ENCODE assay signal across 8 mouse cellular contexts in genomic region chr14:120388818-120389691, GRCm38 (mm10).
DNase-seq lines count a peak whose midpoint lies in the region; ATAC-seq lines count a peak whose summit lies in the region.

No protein-coding gene starts in this region.

- H3K4me2 ChIP-seq in midbrain, embryonic 16.5 days (ENCODE audit: low read length): peak overlapping the region; percentile 74

- peak; percentile 35 for ATAC-seq in frontal cortex, adult (ENCODE audit: low TSS enrichment)
- ATAC-seq in midbrain, embryonic 16.5 days: peak; percentile 77
- ATAC-seq in CD4-positive, CD25-positive, alpha-beta regulatory T cell, adult 4 months: no peak

- peaks cover 16% of the 10 kb centered on the region for H3K36me3 ChIP-seq in forebrain, embryonic 10.5 days (replicated peaks)
- peaks cover 3% of the 10 kb centered on the region; the same call in 1 of the 2 replicates for H3K36me3 ChIP-seq in midbrain, embryonic 16.5 days (ENCODE audit: control insufficient read depth, insufficient read depth, low read length)

- no peak for DNase-seq in frontal cortex, postnatal 10 days (ENCODE audit: low spot score in 2 of 2)
- DNase-seq in adrenal gland, postnatal 14 days: peak; percentile 48
- DNase-seq in forebrain, embryonic 10.5 days (ENCODE audit: extremely low spot score, low spot score): peak; percentile 33
- peak; percentile 57 to 68 for DNase-seq in kidney, postnatal 25 days
- no peak for DNase-seq in thymus, postnatal 10 days (ENCODE audit: low spot score in 2 of 2)

- H3K9me3 ChIP-seq in forebrain, embryonic 10.5 days: peaks cover 6% of the 10 kb centered on the region
- no peaks in the 10 kb centered on the region; the same call in 1 of the 2 replicates for H3K9me3 ChIP-seq in midbrain, embryonic 16.5 days (replicated peaks; ENCODE audit: control insufficient read depth, low read length, poor library complexity, severe bottlenecking)

- peak overlapping the region; percentile 84 for H3K9ac ChIP-seq in midbrain, embryonic 16.5 days (ENCODE audit: low read depth, low read length)

- WGBS in forebrain, embryonic 10.5 days: 9% methylated on average over 38 of the region's 38 CpGs
- 3% methylated on average over 37 of the region's 38 CpGs for WGBS in midbrain, embryonic 16.5 days

- peak overlapping the region; percentile 52 for H3K4me3 ChIP-seq in forebrain, embryonic 10.5 days
- peak overlapping the region; percentile 41 for H3K4me3 ChIP-seq in midbrain, embryonic 16.5 days (ENCODE audit: low read depth, low read length)

- H3K4me1 ChIP-seq in forebrain, embryonic 10.5 days: peaks cover 13% of the 10 kb centered on the region
- H3K4me1 ChIP-seq in midbrain, embryonic 16.5 days (ENCODE audit: control insufficient read depth, insufficient read depth, low read length): peaks cover 14% of the 10 kb centered on the region

- peaks cover 7% of the 10 kb centered on the region; the same call in 1 of the 2 replicates for H3K27me3 ChIP-seq in forebrain, embryonic 10.5 days (ENCODE audit: poor library complexity, severe bottlenecking)
- H3K27me3 ChIP-seq in midbrain, embryonic 16.5 days (ENCODE audit: control insufficient read depth, insufficient read depth, low read depth, low read length): no peaks in the 10 kb centered on the region

- peak overlapping the region; percentile 85 for H3K27ac ChIP-seq in forebrain, embryonic 10.5 days
- H3K27ac ChIP-seq in midbrain, embryonic 16.5 days (ENCODE audit: low read length): peak overlapping the region; percentile 70

Comparison
In these comparisons a context has a peak if more than half of its experiments do, and no peak if none do; other contexts are left out.
1. DNase-seq: peak in adrenal gland, postnatal 14 days (single experiment), forebrain, embryonic 10.5 days (single experiment) and kidney, postnatal 25 days (2 of 2); none in frontal cortex, postnatal 10 days (0 of 2) and thymus, postnatal 10 days (0 of 2).